ENCODE assay signal across 19 mouse cellular contexts in the genomic region with DNA sequence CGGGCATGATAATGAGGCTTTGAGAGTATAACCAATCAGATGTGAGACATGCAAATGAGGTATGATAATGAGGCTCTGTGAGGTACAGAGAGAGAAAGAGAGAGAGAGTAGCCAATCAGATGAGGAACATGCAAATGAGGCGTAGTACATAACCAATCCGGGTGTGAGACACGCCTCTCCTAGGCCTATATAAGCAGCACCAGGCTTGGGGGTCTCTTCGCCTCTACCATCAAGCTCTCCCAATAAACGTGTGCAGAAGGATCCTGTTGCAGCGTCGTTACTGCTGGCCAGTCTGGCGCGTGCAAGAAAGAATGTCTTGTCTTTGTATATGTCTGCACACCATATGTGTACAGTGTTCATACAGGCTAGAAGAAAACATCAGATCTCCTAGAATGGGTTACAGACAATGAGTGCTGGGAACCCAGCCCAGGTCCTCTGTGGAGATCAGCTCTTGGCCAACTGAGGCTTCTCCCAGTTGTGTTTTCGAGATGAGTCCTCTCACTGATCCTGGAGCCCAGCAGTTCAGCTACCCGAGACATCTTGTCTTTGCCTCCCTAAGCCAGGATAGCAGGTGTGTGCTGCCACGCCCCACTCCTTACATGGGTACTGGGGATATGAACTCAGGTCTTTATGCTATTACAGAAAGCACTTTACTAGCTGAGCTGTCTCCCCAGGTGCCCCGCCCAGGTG. TPM values are rescaled to one million over a fixed set of nuclear protein-coding genes. Genes with fewer than 3 reads are reported as not detected.
"Had no signal": no experiment of that assay in that cellular context is flagged by ENCODE, and none has a peak within 500 bp of the region (broad histone marks: within the 10 kb centered on the region; RNA-seq: fewer than 3 reads in every experiment).

No protein-coding gene starts in this region.

RNA-seq across cellular contexts. Expression of gene Ghrh, which starts 41.7 kb away (rescaled TPM):
- total RNA-seq: common myeloid progenitor, adult 5-6 weeks; gastrocnemius, adult 18-20 months; gastrocnemius, adult 2 months; gastrocnemius, adult 8-10 months; gastrocnemius, postnatal 10 days; gastrocnemius, postnatal 14 days; gastrocnemius, postnatal 25 days; gastrocnemius, postnatal 36 days; gastrocnemius, postnatal 4 days; granulocyte monocyte progenitor cell, adult 5-6 weeks; heart, adult 18-20 months; heart, adult 2 months; heart, adult 8-10 months had no signal
- polyA plus RNA-seq: cortical plate, adult 2 months; embryonic facial prominence, embryonic 15.5 days; erythroblast, embryonic 14.5 days; forebrain, embryonic 10.5 days; heart, adult 2 months; heart, embryonic 10.5 days; heart, embryonic 11.5 days had no signal
